Mouse (Mus musculus) intestine, postnatal 0 days (tissue): ENCODE results near the gene Gm21983. TPM values are rescaled to one million over a fixed set of nuclear protein-coding genes. Genes with fewer than 3 reads are reported as not detected.
A peak's percentile ranks its signal among the peaks of the same experiment; 100 is the strongest.

Experiments used
- ATAC-seq: fragments of 200-750 bp; cut with Nextera tagmentation; 2 replicates; pipeline ENCODE4 v1.8.0; 2017; ENCODE audit warnings: mild to moderate bottlenecking, moderate TSS enrichment, moderate library complexity
- H3K27ac ChIP-seq: fragments of 300-500 bp; sonication (generic); 2 replicates; pipeline ENCODE4 v1.5.1; 2014; ENCODE audit warnings: mild to moderate bottlenecking, low read depth, low read length, moderate library complexity
- H3K27me3 ChIP-seq: fragments of 300-500 bp; sonication (generic); replicated peaks from 2 replicates; pipeline ENCODE4 v1.6.1; 2014; ENCODE audit warnings: low read length, mixed read lengths; ENCODE audit not compliant: control insufficient read depth, insufficient read depth
- H3K36me3 ChIP-seq: fragments of 300-500 bp; sonication (generic); 2 replicates; pipeline ENCODE4 v1.6.1; 2014; ENCODE audit warnings: mild to moderate bottlenecking, moderate library complexity; ENCODE audit not compliant: control insufficient read depth, insufficient read depth
- H3K4me1 ChIP-seq: fragments of 300-500 bp; sonication (generic); replicated peaks from 2 replicates; pipeline ENCODE4 v1.6.1; 2014; ENCODE audit warnings: antibody characterized with exemption, low read length, mixed read lengths; ENCODE audit not compliant: control insufficient read depth, insufficient read depth
- H3K4me2 ChIP-seq: fragments of 300-500 bp; sonication (generic); replicated peaks from 2 replicates; pipeline ENCODE4 v1.6.1; 2014; ENCODE audit warnings: low read depth, mild to moderate bottlenecking, moderate library complexity
- H3K4me3 ChIP-seq: fragments of 300-500 bp; sonication (generic); 2 replicates; pipeline ENCODE4 v1.5.1; 2014; ENCODE audit warnings: low read depth, low read length
- H3K9ac ChIP-seq: fragments of 300-500 bp; sonication (generic); 2 replicates; pipeline ENCODE4 v1.6.1; 2014; ENCODE audit warnings: mild to moderate bottlenecking, low read depth, low read length
- H3K9me3 ChIP-seq: fragments of 300-500 bp; sonication (generic); 2 replicates; pipeline ENCODE4 v1.6.1; 2016; ENCODE audit warnings: mixed run types; ENCODE audit not compliant: control insufficient read depth
- CTCF ChIP-seq: sonication (generic); IDR thresholded peaks from 2 replicates; pipeline ENCODE4 v1.5.1; 2016; ENCODE audit warnings: low read depth, mild to moderate bottlenecking, control low read depth, antibody characterized with exemption, moderate library complexity
- WGBS: fragments of 180-500 bp; shearing (Covaris S2); extraction: QIAGEN DNeasy Blood & Tissue Kit; methylation state at CpG from one replicate; pipeline ENCODE4 v1.1.7; 2014; 5-methylcytosine and 5-hydroxymethylcytosine counted together
- microRNA counts: library from miRNA; unstranded; fragments of <30 nt; microRNA quantifications from one replicate; lab custom pipeline; 2016
- microRNA-seq: library from miRNA; unstranded; fragments of <30 nt; microRNA quantifications from one replicate; pipeline ENCODE4, GENCODE M21; 2016
- polyA plus RNA-seq: library from polyadenylated mRNA; unstranded; fragments of >200 nt; fragmentation: Nextera tagmentation; extraction: Ambion mirVana; gene quantifications from 2 replicates; pipeline ENCODE4 v1.2.1, GENCODE M21; 2015

The Gm21983 gene
- polyA plus RNA-seq, 1 experiment from 2014 or later: not detected

GRCm38 (mm10) chr7:27128162-27128561 lies 52.7 kb downstream of the Gm21983 start:
- Histone ChIP-seq H3K27me3 (no peaks in the 10 kb centered on the region), H3K27ac (no peak overlapping the region), H3K4me3 (no peak overlapping the region), H3K9me3 (no peaks in the 10 kb centered on the region), H3K36me3 (no peaks in the 10 kb centered on the region), H3K9ac (no peak overlapping the region), H3K4me2 (no peak overlapping the region), H3K4me1 (0 out of 2 replicates have a peak, but pooled peaks cover 3% of the 10 kb centered on the region)
- ATAC-seq: 0 out of 2 replicates have a peak, but pooled peaks have one; percentile 36
- peak; percentile 84 for TF ChIP-seq CTCF
- 53% methylated on average over 3 of the region's 3 CpGs for WGBS

DNA sequence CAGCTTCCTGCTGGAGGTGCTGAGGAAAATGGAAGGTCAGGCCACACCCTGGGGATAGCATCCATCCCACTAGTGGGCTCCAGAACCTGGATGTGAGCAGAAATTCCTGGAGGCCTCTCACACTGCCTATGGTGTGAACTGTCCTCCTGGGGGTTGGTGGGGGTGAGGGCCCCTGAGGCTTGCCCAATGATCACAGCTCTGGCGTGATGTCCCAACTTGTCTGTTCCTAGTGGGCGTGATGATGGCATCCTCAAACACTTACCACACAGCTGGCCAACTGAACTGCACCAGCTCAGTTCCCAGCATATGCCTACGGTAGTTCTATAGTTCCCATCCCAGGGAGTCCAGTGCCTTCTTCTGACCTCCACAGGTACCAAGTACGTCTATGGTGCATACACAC lies 55.9 kb downstream of the Gm21983 start:
- Histone ChIP-seq H3K9me3 (no peaks in the 10 kb centered on the region), H3K36me3 (no peaks in the 10 kb centered on the region), H3K27ac (no peak overlapping the region), H3K9ac (no peak overlapping the region), H3K27me3 (no peaks in the 10 kb centered on the region), H3K4me3 (no peak overlapping the region), H3K4me2 (no peak overlapping the region), H3K4me1 (no peaks in the 10 kb centered on the region)
- no peak for TF ChIP-seq CTCF
- WGBS: 86% methylated on average over 4 of the region's 4 CpGs
- no peak for ATAC-seq

DNA sequence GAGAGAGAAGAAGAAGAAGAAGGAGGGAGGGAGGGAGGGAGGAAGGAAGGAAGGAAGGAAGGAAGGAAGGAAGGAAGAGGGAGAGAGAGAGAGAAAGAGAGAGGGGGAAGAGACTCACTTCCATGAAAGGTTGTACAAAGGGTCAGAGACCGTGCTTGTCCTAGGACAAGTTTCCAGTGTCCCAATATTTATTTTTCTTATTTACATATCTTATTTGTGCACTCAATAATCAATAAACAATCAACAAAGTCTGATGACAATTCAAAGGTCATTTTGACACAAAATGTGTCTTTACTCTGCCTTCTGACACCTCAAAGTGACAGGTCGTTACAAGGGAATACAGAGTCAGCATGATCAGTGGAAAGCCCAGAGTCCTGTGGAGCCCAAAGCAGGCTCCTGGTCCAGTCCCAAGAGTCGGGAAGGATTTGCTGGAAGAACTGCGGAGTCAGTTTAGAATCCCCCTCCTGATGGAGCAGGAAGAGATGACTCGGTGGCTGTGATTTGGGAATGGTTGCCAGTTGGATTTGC lies 56.5 kb downstream of the Gm21983 start:
- Histone ChIP-seq H3K36me3 (no peaks in the 10 kb centered on the region), H3K4me3 (no peak overlapping the region), H3K9me3 (no peaks in the 10 kb centered on the region), H3K27me3 (no peaks in the 10 kb centered on the region), H3K27ac (no peak overlapping the region), H3K4me1 (no peaks in the 10 kb centered on the region), H3K4me2 (no peak overlapping the region), H3K9ac (no peak overlapping the region)
- no peak for ATAC-seq
- no peak for TF ChIP-seq CTCF
- 69% methylated on average over 5 of the region's 5 CpGs for WGBS

GRCm38 (mm10) chr7:27119676-27120075 lies 61.2 kb downstream of the Gm21983 start, which contains the start of gene Cyp2f2:
Gene Cyp2f2 (plus strand): TSS chr7:27119909.
- Histone ChIP-seq H3K9me3 (no peaks in the 10 kb centered on the region), H3K4me1 (no peaks in the 10 kb centered on the region), H3K4me2 (no peak within 1 kb of the TSS), H3K27ac (no peak within 1 kb of the TSS), H3K9ac (no peak within 1 kb of the TSS), H3K36me3 (no peaks in the 10 kb centered on the region), H3K27me3 (no peaks in the 10 kb centered on the region), H3K4me3 (no peak within 1 kb of the TSS)
- TF ChIP-seq CTCF: no peak
- ATAC-seq: no peak

MicroRNAs encoded within 50 kb of the gene (microRNA counts, 519-probe panel; counts per million panel counts)
- microRNA mmu-miR-1191 (lab: Ali Mortazavi, UCI): not detected

Small RNA genes within 50 kb of the gene (microRNA-seq; reads per million reads assigned to microRNA genes)
- gene Mir1191: 0.82 reads per million
- not detected for gene Mir3101

Other genes starting within 250 kb of the Gm21983 start
- gene Cyp2a22, start 241.7 kb downstream of the Gm21983 start, polyA plus RNA-seq: not detected in 2 replicates
- not detected in 2 replicates for gene Cyp2a12, start 152.0 kb downstream of the Gm21983 start, polyA plus RNA-seq
- gene Cyp2f2, start 61.2 kb downstream of the Gm21983 start, polyA plus RNA-seq: 0.31 and 0.42 TPM in 2 replicates
- not detected in 2 replicates for gene Cyp2t4, start 27.4 kb downstream of the Gm21983 start, polyA plus RNA-seq
- gene Egln2, start 14.3 kb downstream of the Gm21983 start, polyA plus RNA-seq: 63.9 and 64.0 TPM in 2 replicates
- 96.2 and 103 TPM in 2 replicates for gene Rab4b, start 2.2 kb downstream of the Gm21983 start, polyA plus RNA-seq
- gene Mia, start 71 bp upstream of the Gm21983 start, polyA plus RNA-seq: not detected in 2 replicates
- gene BC024978, start 14.7 kb upstream of the Gm21983 start, polyA plus RNA-seq: 1.9 and 2.4 TPM in 2 replicates
- gene Snrpa, start 15.2 kb upstream of the Gm21983 start, polyA plus RNA-seq: 75.4 and 76.4 TPM in 2 replicates
- gene Itpkc, start 47.6 kb upstream of the Gm21983 start, polyA plus RNA-seq: 8.6 and 9.0 TPM in 2 replicates
- 16.8 and 18.7 TPM in 2 replicates for gene Coq8b, start 51.9 kb upstream of the Gm21983 start, polyA plus RNA-seq
- gene Numbl, start 77.3 kb upstream of the Gm21983 start, polyA plus RNA-seq: 6.6 and 7.5 TPM in 2 replicates
- gene Ltbp4, start 156.6 kb upstream of the Gm21983 start, polyA plus RNA-seq: 40.7 and 43.7 TPM in 2 replicates
- 26.9 and 29.1 TPM in 2 replicates for gene Shkbp1, start 174.9 kb upstream of the Gm21983 start, polyA plus RNA-seq
- 0.61 and 0.72 TPM in 2 replicates for gene Gm20479, start 176.3 kb upstream of the Gm21983 start, polyA plus RNA-seq